Comparison of ENCODE assay signal across 24 mouse cellular contexts in the genomic region with DNA sequence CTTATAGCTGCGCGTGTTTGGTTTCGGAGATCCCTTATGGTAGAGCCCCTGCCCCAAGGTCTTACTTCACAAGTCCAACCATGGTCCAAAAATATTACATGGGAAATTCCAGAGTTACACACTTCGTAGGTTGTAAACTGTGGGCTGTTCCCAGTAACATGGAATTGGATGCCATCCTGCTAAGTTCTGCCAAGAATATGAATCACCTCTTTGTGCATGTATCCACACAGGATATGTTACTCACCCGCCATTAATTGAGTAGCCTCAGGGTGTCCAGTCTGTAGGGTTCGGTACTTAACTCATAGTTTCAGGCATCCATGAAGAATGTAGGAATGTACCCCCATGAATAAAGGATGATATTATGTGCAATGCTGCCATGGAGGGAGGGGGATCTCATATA. TPM values are rescaled to one million over a fixed set of nuclear protein-coding genes. Genes with fewer than 3 reads are reported as not detected.
A peak's percentile ranks its signal among the peaks of the same experiment; 100 is the strongest.
DNase-seq lines count a peak whose midpoint lies in the region; ATAC-seq and TF ChIP-seq lines count a peak whose summit lies in the region.
"Had no signal": no experiment of that assay in that cellular context is flagged by ENCODE, and none has a peak within 500 bp of the region (broad histone marks: within the 10 kb centered on the region; RNA-seq: fewer than 3 reads in every experiment).

No protein-coding gene starts in this region.

- H3K9me3 ChIP-seq in limb, embryonic 13.5 days, result no peaks in the 10 kb centered on the region
- H3K9me3 ChIP-seq in limb, embryonic 10.5 days (replicated peaks), result no peaks in the 10 kb centered on the region
- H3K9me3 ChIP-seq: kidney, embryonic 15.5 days; liver, embryonic 12.5 days; midbrain, embryonic 12.5 days; neural tube, embryonic 12.5 days had no signal

- no peak overlapping the region for H3K27ac ChIP-seq in limb, embryonic 13.5 days
- H3K27ac ChIP-seq in limb, embryonic 10.5 days, result no peak overlapping the region
- H3K27ac ChIP-seq: kidney, embryonic 15.5 days; left cerebral cortex, adult 2 months; liver, embryonic 12.5 days; midbrain, embryonic 12.5 days; neural tube, embryonic 12.5 days had no signal

- H3K4me3 ChIP-seq in limb, embryonic 13.5 days, result no peak overlapping the region
- H3K4me3 ChIP-seq in limb, embryonic 10.5 days, result no peak overlapping the region
- H3K4me3 ChIP-seq: kidney, embryonic 15.5 days; left cerebral cortex, adult 2 months; liver, embryonic 12.5 days; midbrain, embryonic 12.5 days; neural tube, embryonic 12.5 days had no signal

- POLR2A ChIA-PET in Patski (lab: Charles Lee), result no interaction called here

- in situ Hi-C loops in Patski (cut with MboI; ENCODE audit: low pct_unique_long_range_greater_than_20kb), result loop anchor here (5.0 kb wide), 2 partner anchors 33 to 63 kb away; a partner anchor contains a TSS

- peak; percentile 49; the same call in 1 of the 2 replicates for ATAC-seq in limb, embryonic 13.5 days (ENCODE audit: low FRiP score, low read depth)
- ATAC-seq in Patski, result peak; percentile 78
- ATAC-seq: forebrain, embryonic 14.5 days; intestine, postnatal 0 days; liver, embryonic 12.5 days had no signal

- H3K4me2 ChIP-seq in limb, embryonic 13.5 days (replicated peaks), result no peak overlapping the region
- H3K4me2 ChIP-seq: heart, embryonic 11.5 days; kidney, embryonic 15.5 days; liver, embryonic 12.5 days; midbrain, embryonic 12.5 days; neural tube, embryonic 12.5 days had no signal

- H3K9ac ChIP-seq in limb, embryonic 13.5 days, result no peak overlapping the region
- H3K9ac ChIP-seq: kidney, embryonic 15.5 days; liver, embryonic 12.5 days; midbrain, embryonic 12.5 days; neural tube, embryonic 12.5 days had no signal

- peaks cover 34% of the 10 kb centered on the region for H3K36me3 ChIP-seq in limb, embryonic 13.5 days
- no peaks in the 10 kb centered on the region for H3K36me3 ChIP-seq in limb, embryonic 10.5 days
- H3K36me3 ChIP-seq: liver, embryonic 12.5 days; midbrain, embryonic 12.5 days; neural tube, embryonic 12.5 days had no signal

- intact Hi-C loops in heart, postnatal 10 days (cut with DNase I), result no loop called here

- CTCF ChIA-PET in Patski (lab: Charles Lee), result no interaction called here

- DNase-seq in limb, embryonic 10.5 days (ENCODE audit: low spot score), result no peak
- DNase-seq in Patski (ENCODE audit: low read depth, low spot score), result peak; percentile 83
- DNase-seq in fibroblast of lung, adult 2 months (ENCODE audit: low read depth), result peak; percentile 79
- no peak for DNase-seq in heart, postnatal 10 days
- DNase-seq in embryo, embryonic 10 days (ENCODE audit: low spot score), result no peak
- no peak for DNase-seq in c-Kit-positive CD71-positive TER-119-positive erythroid progenitor cells, embryonic 14.5 days (ENCODE audit: low spot score)
- DNase-seq: cerebellum, adult 2 months; cerebellum, postnatal 25 days; embryo, embryonic 11 days; gastrocnemius, postnatal 10 days; layer of hippocampus, adult 9-11 months; left cerebral cortex, postnatal 4 days; lung, adult 18-20 months; right cerebral cortex, postnatal 14 days; spleen, adult 18-20 months had no signal

- WGBS in limb, embryonic 13.5 days, result 75% methylated on average over 6 of the region's 6 CpGs
- 93% methylated on average over 6 of the region's 6 CpGs for WGBS in limb, embryonic 10.5 days

- peaks cover 38% of the 10 kb centered on the region for H3K4me1 ChIP-seq in limb, embryonic 13.5 days
- peaks cover 8% of the 10 kb centered on the region; the same call in 1 of the 2 replicates for H3K4me1 ChIP-seq in limb, embryonic 10.5 days
- H3K4me1 ChIP-seq: liver, embryonic 12.5 days; midbrain, embryonic 12.5 days had no signal

- no peaks in the 10 kb centered on the region for H3K27me3 ChIP-seq in limb, embryonic 13.5 days
- no peaks in the 10 kb centered on the region for H3K27me3 ChIP-seq in limb, embryonic 10.5 days (ENCODE audit: low read depth, poor library complexity, severe bottlenecking)
- H3K27me3 ChIP-seq in Patski, result no peaks in the 10 kb centered on the region
- H3K27me3 ChIP-seq: kidney, embryonic 15.5 days; liver, embryonic 12.5 days; midbrain, embryonic 12.5 days; neural tube, embryonic 12.5 days had no signal

- no peak for TF ChIP-seq CTCF in Patski (IDR thresholded peaks at IDR 0.05)

RNA-seq across cellular contexts. Expression of a gene that starts 34.1 kb away (rescaled TPM):
- polyA plus RNA-seq in limb, embryonic 13.5 days (2015; fragmentation: Nextera tagmentation; extraction: Ambion mirVana), result 24.9 and 25.7 TPM in 2 replicates
- polyA plus RNA-seq in limb, embryonic 10.5 days (2016; fragmentation: Nextera tagmentation; extraction: Ambion mirVana), result 21.0 and 26.9 TPM in 2 replicates
- 119 TPM for polyA plus RNA-seq in Patski (2021)
- total RNA-seq in heart, postnatal 10 days (2021), result 10 to 100 TPM; 56.5 to 62.8 TPM

Comparison
In these comparisons a context has a peak if more than half of its experiments do, and no peak if none do; other contexts are left out.
1. DNase-seq: peak in Patski (single experiment) and fibroblast of lung, adult 2 months (single experiment); none in limb, embryonic 10.5 days (single experiment), heart, postnatal 10 days (0 of 2), embryo, embryonic 10 days (single experiment) and c-Kit-positive CD71-positive TER-119-positive erythroid progenitor cells, embryonic 14.5 days (single experiment).